Mouse (Mus musculus) brain, embryonic 14.5 days (tissue): ENCODE data around the gene Tmx2.

Experiments used
- CTCF ChIP-seq: fragments of 200-500 bp; IDR thresholded peaks from 2 replicates; pipeline ENCODE4 v1.5.1; 2012; ENCODE audit warnings: inconsistent platforms, mild to moderate bottlenecking, moderate library complexity, borderline replicate concordance; ENCODE audit not compliant: insufficient read depth, insufficient read length; ENCODE audit errors: extremely low read depth
- POLR2A ChIP-seq: fragments of 200-500 bp; IDR thresholded peaks from 2 replicates; pipeline ENCODE4 v1.6.1; 2012; ENCODE audit warnings: mild to moderate bottlenecking, inconsistent platforms, borderline replicate concordance; ENCODE audit not compliant: poor library complexity, insufficient read depth, insufficient read length, severe bottlenecking; ENCODE audit errors: extremely low read depth

DNA sequence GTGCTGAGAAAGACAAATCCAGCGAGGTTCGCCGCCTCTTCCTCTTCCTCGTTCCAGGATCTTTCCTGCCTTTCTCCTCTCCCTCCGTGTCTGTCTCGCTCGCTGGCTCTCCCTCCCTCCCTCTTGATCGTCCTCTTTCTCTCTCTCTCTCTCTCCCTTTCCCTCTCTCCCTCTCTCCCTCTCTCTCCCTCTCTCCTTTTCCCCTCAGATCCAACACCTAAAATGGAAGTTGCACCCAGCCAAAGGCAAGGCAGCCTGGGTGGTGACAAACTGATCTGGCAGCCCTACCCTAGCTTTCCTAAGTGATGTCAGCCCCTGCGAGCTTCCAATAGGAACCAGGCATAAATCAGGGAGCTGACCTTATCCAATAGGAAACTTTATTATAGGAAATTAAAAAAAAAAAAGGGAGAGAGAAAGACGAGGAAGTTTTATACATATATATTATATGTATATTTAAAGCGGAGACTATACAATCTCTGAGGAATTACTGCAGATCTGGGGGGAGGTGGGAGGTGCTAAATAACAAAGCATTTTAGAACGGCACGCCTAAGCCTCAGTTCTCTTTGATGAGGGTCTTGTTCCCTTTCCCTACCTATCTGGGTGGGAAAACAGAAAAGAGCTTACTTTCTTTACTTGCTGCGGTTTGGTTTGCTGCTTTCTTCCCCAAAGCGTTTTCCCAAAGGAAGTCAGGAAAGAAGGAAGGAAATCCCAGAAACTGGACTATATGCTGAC is 28.3 kb downstream of the Tmx2 start, which contains the start of gene Ctnnd1:
- TF ChIP-seq CTCF (no peak), POLR2A (peak; percentile 53; the same call in 1 of the 2 replicates)
